Mouse (Mus musculus) E14TG2a.4 (cell line): Measurements from ENCODE around the gene Gm17409.
A peak's percentile ranks its signal among the peaks of the same experiment; 100 is the strongest.

Experiments used
- H3K27me3 ChIP-seq: 2 replicates; pipeline ENCODE4 v1.6.1; 2014; ENCODE audit warnings: low read length, control low read depth; ENCODE audit not compliant: insufficient read depth
- H3K36me3 ChIP-seq: 2 replicates; pipeline ENCODE4 v1.6.1; 2014; ENCODE audit warnings: low read length, control low read depth; ENCODE audit not compliant: insufficient read depth
- H3K4me1 ChIP-seq: replicated peaks from 2 replicates; pipeline ENCODE4 v1.6.1; 2014; ENCODE audit warnings: low read depth, low read length, control low read depth
- H3K4me3 ChIP-seq: replicated peaks from 2 replicates; pipeline ENCODE4 v1.5.1; 2014; ENCODE audit warnings: mild to moderate bottlenecking, low read length
- H3K9me3 ChIP-seq: 2 replicates; pipeline ENCODE4 v1.6.1; 2014; ENCODE audit warnings: low read length, control low read depth
- CTCF ChIP-seq: conservative IDR thresholded peaks from 2 replicates; pipeline ENCODE4 v1.5.1; 2014; ENCODE audit warnings: low read length
- NANOG ChIP-seq: IDR thresholded peaks from 2 replicates; pipeline ENCODE4 v1.6.1; 2014; ENCODE audit warnings: borderline replicate concordance, low read length, mixed read lengths
- POU5F1 ChIP-seq: IDR thresholded peaks from 2 replicates; pipeline ENCODE4 v1.6.1; 2014; ENCODE audit warnings: low read length, borderline replicate concordance

Gene Gm17409

DNA sequence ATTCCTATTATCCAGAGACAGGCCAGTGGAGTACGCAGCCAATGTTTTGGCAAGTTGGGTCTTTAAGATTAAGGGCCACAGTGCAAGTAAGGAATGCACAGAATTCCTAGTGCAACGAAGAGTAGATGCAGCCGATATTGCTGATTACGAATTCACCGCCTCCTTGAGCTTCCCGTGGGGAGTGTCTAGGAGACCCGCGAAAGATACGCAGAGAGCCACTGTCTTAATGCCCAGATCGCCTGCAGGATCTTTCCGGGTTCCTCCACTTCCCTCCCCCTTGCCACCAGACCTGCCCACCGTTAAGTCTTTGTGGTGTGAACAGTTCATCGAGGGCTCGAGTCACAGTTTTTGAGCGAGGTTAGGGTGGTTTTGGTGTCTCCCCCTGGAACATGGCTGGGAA lies 22.9 kb upstream of the Gm17409 start:
- Histone ChIP-seq H3K36me3 (peaks cover 14% of the 10 kb centered on the region), H3K4me1 (no peaks in the 10 kb centered on the region), H3K4me3 (no peak overlapping the region), H3K27me3 (no peaks in the 10 kb centered on the region), H3K9me3 (no peaks in the 10 kb centered on the region)
- TF ChIP-seq CTCF (no peak), NANOG (no peak), POU5F1 (no peak)

DNA sequence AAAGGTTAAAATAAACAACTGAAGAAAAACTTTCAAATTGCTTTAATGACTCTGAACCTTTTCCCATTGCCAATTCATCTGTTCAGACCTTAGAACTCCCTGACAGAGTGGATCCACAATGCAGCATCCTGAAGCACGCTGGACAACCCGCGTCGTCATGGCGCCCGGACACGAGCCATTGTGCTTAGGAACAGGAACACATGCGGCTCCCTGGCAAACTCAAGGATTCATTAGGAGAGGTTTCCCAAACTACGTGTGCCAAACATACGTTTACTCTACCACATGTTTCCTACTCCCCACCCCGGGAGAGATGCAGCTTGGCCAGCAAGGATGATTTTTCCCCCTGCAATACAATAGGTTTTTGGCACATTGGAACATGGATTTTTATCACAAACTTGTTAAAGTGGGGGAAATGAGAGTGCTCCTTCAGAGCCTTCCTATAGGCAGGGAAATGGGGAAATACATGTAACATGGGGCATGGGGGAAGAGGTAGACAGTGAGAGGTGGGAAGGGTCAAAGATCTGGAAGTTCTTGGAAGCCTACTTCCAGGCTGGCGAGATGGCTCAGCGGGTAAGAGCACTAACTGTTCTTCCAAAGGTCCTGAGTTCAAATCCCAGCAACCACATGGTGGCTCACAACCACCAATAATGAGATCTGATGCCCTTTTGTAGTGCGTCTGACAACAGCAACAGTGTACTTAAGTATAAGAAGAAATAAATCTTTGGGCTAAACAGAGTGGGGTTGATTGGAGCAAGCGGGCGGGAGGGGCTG lies 15.6 kb upstream of the Gm17409 start:
- no peaks in the 10 kb centered on the region; the same call in 1 of the 2 replicates for H3K4me1 ChIP-seq
- H3K4me3 ChIP-seq, result no peak overlapping the region
- no peaks in the 10 kb centered on the region for H3K36me3 ChIP-seq
- TF ChIP-seq POU5F1, result no peak
- TF ChIP-seq NANOG, result no peak
- TF ChIP-seq CTCF, result no peak
- H3K27me3 ChIP-seq, result no peaks in the 10 kb centered on the region
- no peaks in the 10 kb centered on the region for H3K9me3 ChIP-seq

DNA sequence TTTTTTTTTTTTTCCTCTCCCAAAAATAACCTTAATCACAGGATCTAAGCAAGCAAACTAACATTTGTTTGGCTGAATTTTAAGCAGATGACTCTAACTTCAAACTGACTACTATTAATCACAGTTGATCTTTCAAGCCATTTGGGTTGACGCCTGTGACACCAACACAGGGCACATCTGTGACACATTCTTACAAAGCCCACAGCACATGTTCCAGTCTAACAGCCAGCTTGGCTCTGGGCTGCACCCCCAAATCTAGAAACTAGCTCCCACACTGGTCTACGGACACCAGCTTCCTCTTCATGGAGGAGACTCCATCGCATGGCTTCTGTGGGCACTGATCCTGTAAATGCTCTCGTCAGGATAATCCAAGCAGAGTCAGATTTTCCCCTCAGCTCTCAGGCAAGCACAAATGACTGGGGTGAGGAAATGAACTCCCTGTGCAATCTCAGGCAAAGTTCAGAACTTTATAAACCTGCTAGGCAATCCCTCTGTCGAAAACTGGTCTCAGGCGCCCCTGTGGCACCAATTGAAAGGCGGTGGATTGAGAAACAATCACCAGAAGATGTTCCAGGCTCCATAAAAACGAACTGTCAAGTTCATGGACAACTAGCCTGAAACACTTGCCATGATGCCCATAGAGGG lies 13.0 kb upstream of the Gm17409 start:
- no peak for TF ChIP-seq POU5F1
- TF ChIP-seq NANOG, result no peak
- no peak overlapping the region for H3K4me3 ChIP-seq
- no peaks in the 10 kb centered on the region; the same call in 1 of the 2 replicates for H3K4me1 ChIP-seq
- no peaks in the 10 kb centered on the region for H3K36me3 ChIP-seq
- H3K27me3 ChIP-seq, result no peaks in the 10 kb centered on the region
- H3K9me3 ChIP-seq, result no peaks in the 10 kb centered on the region

DNA sequence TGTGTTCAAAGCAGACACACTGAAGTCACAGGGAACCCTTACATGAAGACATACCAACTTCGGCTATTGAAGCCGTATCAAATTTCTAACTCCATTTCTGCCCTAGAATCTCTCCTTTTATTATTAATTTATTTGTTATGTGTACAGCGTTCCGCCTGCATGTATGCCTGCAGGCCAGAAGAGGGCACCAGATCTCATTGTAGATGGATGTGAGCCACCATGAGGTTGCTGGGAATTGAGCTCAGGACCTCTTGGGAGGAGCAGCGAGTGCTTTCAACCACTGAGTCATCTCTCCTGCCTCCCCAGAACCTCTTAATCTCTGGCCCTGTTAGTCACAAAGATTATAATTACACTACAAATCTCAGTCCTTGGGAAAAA lies 12.4 kb upstream of the Gm17409 start:
- H3K4me1 ChIP-seq, result no peaks in the 10 kb centered on the region; the same call in 1 of the 2 replicates
- no peaks in the 10 kb centered on the region for H3K9me3 ChIP-seq
- 0 out of 2 replicates have a peak, but pooled peaks cover under 1% of the 10 kb centered on the region for H3K36me3 ChIP-seq
- no peak overlapping the region for H3K4me3 ChIP-seq
- TF ChIP-seq POU5F1 (no peak), NANOG (no peak), CTCF (peak; percentile 30)
- H3K27me3 ChIP-seq, result no peaks in the 10 kb centered on the region

DNA sequence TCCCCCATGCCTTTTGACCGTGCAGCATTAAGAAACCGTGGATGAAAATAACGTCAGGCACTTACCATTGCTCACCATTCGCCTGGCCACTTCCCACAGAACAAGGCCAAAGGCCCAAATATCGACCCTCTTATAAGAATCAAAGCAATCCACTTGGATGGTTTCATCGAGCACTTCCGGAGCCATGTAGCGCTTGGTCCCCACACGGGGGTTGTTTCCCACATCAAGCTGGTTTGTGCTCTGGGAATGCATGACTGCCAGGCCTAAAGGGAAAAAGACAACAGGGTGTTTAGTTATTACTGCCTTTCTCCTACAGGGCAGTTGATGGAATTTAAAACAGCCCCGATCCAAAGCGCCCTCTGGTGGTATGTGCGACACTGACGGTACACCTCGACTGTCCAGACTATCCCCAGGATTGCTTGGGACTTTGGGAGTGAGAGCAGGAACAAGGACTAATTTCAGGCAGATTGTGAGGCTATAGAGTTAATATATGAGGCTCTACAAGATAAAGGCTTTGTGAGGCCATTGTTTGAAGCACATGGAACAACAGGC lies 11.0 kb upstream of the Gm17409 start:
- H3K27me3 ChIP-seq, result no peaks in the 10 kb centered on the region
- no peak for TF ChIP-seq NANOG
- TF ChIP-seq CTCF, result peak; percentile 71
- H3K36me3 ChIP-seq, result peaks cover 6% of the 10 kb centered on the region; the same call in 1 of the 2 replicates
- H3K4me3 ChIP-seq, result no peak overlapping the region
- no peaks in the 10 kb centered on the region for H3K9me3 ChIP-seq
- H3K4me1 ChIP-seq, result no peaks in the 10 kb centered on the region; the same call in 1 of the 2 replicates

DNA sequence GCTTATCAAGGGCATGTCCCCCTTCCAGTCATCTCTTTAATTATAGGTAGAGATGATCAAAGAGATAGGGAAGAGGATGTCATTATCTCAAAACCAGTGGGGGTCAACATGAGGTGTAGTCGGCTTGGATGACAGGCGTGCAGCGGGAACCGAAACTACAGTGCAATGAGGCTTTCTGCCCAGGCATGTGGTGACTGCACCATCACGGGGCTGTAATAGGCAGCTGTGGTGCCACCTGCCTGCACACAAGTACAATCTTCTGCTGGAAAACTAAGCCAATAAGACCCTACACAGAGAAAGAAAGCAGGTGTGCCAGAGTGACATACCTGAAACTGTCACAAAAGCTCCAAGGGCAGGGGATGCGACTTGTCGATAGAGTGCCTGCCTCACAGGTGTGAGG lies 374 bp downstream of the Gm17409 start:
- Histone ChIP-seq H3K27me3 (no peaks in the 10 kb centered on the region), H3K9me3 (peaks cover 31% of the 10 kb centered on the region), H3K36me3 (peaks cover 36% of the 10 kb centered on the region), H3K4me3 (no peak overlapping the region), H3K4me1 (no peaks in the 10 kb centered on the region)
- TF ChIP-seq NANOG, result no peak
- no peak for TF ChIP-seq POU5F1
- TF ChIP-seq CTCF, result no peak

DNA sequence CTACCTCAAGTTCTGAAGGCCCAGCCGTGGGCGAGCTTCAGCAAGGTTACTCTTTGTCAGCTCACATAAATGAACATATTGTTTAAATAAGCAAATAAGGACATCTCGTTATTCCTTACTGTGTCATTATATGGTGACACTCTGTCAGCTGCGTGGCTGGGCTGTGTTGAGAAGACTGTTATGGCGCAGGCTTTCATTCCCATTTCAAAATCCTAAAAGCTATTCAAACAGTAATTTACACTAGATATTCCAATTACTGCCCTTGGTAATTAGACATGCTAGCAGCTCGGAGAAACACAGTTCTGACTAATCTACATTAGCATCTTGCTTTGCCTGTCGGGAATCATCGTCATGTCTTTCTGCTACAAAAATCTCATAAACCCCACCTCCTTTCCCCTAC lies 5.7 kb downstream of the Gm17409 start:
- H3K4me3 ChIP-seq, result no peak overlapping the region
- no peaks in the 10 kb centered on the region for H3K9me3 ChIP-seq
- peaks cover 7% of the 10 kb centered on the region; the same call in 1 of the 2 replicates for H3K4me1 ChIP-seq
- H3K36me3 ChIP-seq, result no peaks in the 10 kb centered on the region
- TF ChIP-seq CTCF (no peak), POU5F1 (no peak), NANOG (no peak)
- no peaks in the 10 kb centered on the region for H3K27me3 ChIP-seq

DNA sequence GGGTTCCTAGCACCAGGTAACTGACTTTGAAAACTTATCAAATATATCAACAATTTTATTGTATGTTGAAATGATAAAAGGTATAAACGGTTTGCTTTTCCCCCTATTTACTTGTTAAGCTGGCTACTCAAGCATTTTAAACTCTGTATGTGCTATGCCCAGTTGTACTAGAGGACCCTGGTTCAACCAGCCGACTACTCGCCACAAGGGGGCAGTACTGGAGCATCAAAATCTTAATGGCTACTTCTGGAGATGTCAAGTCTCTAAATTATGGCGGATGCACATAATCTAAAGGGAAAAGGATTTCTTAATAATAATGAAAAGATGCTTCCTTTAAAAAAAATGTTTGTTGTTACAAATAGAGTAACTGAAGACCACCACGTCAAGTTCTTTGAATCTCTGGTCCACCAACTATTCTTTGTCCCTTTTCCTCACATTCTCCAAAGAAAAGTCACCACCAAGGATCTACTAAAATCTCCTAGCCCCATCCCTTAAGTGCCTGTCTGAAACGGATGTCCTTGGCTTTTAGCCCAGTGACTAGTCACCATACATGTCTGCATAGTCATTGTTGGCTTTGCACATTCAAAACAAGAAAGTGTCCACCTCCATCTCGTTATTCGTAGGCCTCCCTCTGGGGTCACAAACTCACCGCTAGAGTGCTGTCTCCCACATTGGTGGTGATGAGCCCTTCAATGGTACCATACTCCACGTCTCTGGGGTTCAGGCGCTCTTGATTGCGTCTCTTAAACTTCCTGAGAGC lies 7.2 kb downstream of the Gm17409 start:
- Histone ChIP-seq H3K36me3 (no peaks in the 10 kb centered on the region), H3K4me1 (peaks cover 7% of the 10 kb centered on the region; the same call in 1 of the 2 replicates), H3K4me3 (no peak overlapping the region), H3K27me3 (no peaks in the 10 kb centered on the region), H3K9me3 (peaks cover 3% of the 10 kb centered on the region; the same call in 1 of the 2 replicates)
- TF ChIP-seq CTCF, result peak; percentile 62
- TF ChIP-seq POU5F1, result no peak
